Mouse (Mus musculus): ENCODE data around the gene Dcp1a. TPM values are rescaled to one million over a fixed set of nuclear protein-coding genes. Genes with fewer than 3 reads are reported as not detected.

The Dcp1a gene
- total and polyA plus RNA-seq, 3 experiments, result 20.6 to 39.0 (median 30.1) TPM

- DNase-seq, result no peak
Observed at GRCm38 (mm10) chr14:30560803-30561389, 81.6 kb downstream of the Dcp1a start.

DNA sequence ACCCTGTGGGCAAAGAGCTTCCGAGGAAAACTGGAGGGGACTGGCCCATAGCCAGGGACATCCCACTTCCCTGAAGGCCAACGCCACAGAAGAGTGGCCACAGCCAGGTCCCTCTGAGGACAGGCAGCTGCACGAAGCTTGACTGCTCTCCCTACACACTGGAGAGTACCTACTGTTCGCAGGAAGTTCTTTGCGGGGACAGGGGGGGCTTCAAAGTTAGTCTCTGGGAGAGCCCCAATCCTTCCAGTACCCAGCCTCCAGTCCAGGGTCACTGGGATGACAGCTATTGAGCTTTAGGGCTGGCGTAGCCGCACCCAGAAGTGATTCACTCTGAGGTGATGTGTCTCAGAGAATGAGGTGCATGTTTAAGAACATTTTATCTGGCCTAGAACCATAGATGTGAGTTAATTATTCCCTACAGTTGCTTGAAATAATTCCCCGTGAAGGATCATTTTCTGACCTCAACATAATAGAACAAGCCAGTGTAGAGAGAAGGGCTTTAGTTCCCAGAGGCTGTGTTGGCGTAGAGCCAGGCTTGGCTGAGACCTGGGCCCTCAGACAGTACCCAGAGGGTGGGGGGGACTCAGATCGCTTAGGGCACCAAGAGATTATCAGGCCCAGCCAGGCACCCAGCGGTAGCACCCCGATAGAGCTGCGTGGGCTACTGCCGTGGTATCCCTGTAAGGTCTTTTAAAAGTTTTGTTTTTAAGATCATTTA, 82.3 kb downstream of the Dcp1a start:
- peak; percentile 75 for DNase-seq

DNA sequence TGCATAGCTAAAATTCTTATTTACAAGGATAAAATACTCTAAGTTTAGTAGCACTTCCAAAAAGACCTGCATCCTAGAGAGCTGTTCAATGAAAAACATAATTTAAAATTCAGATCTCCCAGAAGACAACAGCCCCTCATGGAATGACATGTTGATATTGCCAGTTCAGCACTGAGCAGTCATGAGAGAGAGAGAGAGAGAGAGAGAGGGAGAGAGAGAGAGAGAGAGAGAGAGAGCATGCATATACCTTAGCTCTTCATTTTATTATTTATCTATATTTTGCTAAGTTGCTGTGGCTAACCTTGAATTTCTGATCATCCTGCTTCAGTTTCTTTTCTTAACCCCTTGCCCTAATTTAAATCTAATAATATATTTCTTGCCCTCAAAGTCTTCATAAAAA, 83.0 kb downstream of the Dcp1a start:
- no peak for DNase-seq

GRCm38 (mm10) chr14:30564451-30564850, 85.1 kb downstream of the Dcp1a start:
- peak; percentile 84 for DNase-seq

DNA sequence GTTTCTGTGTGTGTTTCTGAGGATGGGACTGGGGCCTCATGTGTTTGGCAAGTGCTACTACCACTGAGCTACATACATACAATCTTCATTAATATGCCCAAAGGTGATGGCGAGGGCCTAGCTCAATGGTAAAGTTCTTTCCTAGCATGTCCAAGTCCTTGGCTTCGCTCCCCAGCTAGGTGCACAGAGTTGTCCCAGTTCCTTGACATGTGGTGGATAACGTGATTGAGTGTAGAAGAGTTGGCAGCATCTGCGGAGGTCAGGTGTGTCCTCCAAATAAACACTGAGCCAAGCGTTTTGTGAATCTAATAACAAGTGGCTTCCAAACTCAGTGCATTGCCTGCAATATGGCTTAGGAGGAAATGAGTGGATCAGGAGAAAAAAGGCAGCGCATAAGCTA, 87.0 kb downstream of the Dcp1a start:
- DNase-seq, result no peak

GRCm38 (mm10) chr14:30568016-30568415, 88.7 kb downstream of the Dcp1a start:
- no peak for DNase-seq

GRCm38 (mm10) chr14:30570303-30570702, 91.0 kb downstream of the Dcp1a start:
- peak; percentile 84 for DNase-seq

- no peak for DNase-seq
Observed at GRCm38 (mm10) chr14:30572253-30572652, 92.9 kb downstream of the Dcp1a start.

GRCm38 (mm10) chr14:30573235-30573634, 93.9 kb downstream of the Dcp1a start:
- peak; percentile 79 for DNase-seq

DNA sequence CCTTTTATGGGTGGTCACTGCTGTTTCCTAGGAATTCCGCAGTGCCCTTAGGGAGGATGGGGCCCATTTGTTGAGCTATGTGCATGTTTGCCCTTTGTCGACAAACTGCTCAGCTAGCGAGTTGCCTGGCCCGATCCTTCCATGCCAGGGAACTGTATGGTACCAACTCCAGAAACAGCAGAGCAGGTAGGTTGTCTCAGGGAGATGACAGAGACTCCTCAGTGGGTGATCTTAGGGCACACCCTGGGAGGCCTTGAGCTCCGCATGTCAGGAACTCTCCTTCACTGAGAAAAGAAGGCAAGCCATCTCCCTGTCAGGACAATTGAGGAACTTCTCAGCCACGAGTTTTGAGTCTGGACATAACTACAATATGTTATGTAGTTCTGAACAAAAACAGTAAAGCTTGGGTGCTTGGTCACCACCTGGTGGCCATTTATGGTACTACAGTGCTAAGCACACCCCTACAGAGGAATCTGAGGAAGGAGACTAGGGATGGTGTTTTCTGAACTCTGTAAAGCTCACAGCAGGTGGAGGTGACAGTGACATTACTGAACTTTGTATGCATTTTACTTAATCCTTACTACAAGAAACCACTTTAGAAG, 94.7 kb downstream of the Dcp1a start:
- peak; percentile 80 for DNase-seq

GRCm38 (mm10) chr14:30575791-30576190, 96.5 kb downstream of the Dcp1a start:
- no peak for DNase-seq

DNA sequence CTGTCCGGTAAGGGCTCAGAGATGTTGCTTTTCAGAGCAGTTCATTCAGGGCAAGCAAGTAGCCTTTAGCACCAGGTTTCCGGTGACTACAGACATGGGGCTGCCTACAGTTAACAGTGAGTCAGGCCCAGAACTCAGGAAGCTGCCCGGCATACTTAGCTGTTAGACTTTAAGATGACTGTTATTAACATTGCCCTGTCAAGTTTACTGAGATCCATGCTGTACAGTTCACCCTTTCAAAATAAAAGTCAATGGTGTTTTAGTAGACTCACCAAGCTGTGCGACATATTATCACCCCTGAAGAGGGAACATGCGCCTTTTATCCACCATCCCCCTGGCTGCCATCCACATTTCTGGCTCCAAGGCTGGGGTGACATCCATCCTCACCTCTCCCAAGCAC, 96.9 kb downstream of the Dcp1a start:
- no peak for DNase-seq

Small RNAs within 50 kb of the gene (microRNA-seq; reads per million reads assigned to microRNA genes)
- 7.7 to 16.5 reads per million in 2 experiments for gene Mir3076

Other genes starting within 250 kb of the Dcp1a start
- gene Cacna1d, start 11.9 kb downstream of the Dcp1a start, total RNA-seq (2021), result 10 to 100 TPM; 10.7 to 12.7 TPM
- gene Cacna1d, start 11.9 kb downstream of the Dcp1a start, polyA plus RNA-seq (2012; rRNA removed), result 8.0 and 8.4 TPM in 2 replicates
- gene Tkt, start 68.8 kb downstream of the Dcp1a start, total RNA-seq (2021), result 1,000 to 10,000 TPM in 1 of 2 experiments, 100 to 1,000 TPM in 1; 736 to 1,496 TPM
- gene Tkt, start 68.8 kb downstream of the Dcp1a start, polyA plus RNA-seq (2012; rRNA removed), result 1,206 and 1,589 TPM in 2 replicates
- gene Prkcd, start 146.7 kb downstream of the Dcp1a start, total RNA-seq (2021), result 100 to 1,000 TPM in 1 of 2 experiments, 10 to 100 TPM in 1; 83.4 to 367 TPM
- 266 and 407 TPM in 2 replicates for gene Prkcd, start 146.7 kb downstream of the Dcp1a start, polyA plus RNA-seq (2012; rRNA removed)
- 10 to 100 TPM; 24.7 to 25.4 TPM for gene Rft1, start 174.8 kb downstream of the Dcp1a start, total RNA-seq (2021)
- gene Rft1, start 174.8 kb downstream of the Dcp1a start, polyA plus RNA-seq (2012; rRNA removed), result 16.3 and 17.1 TPM in 2 replicates
- 10 to 100 TPM; 20.9 to 27.0 TPM for gene Sfmbt1, start 235.3 kb downstream of the Dcp1a start, total RNA-seq (2021)
- 0.66 and 0.81 TPM in 2 replicates for gene Sfmbt1, start 235.3 kb downstream of the Dcp1a start, polyA plus RNA-seq (2012; rRNA removed)

All from adrenal gland, adult 2 months (tissue).